Mouse (Mus musculus): ENCODE data around the gene Cdc42bpg. TPM values are rescaled to one million over a fixed set of nuclear protein-coding genes. Genes with fewer than 3 reads are reported as not detected.

The Cdc42bpg gene
- polyA plus RNA-seq, 1 experiment, result 60.5 TPM

DNA sequence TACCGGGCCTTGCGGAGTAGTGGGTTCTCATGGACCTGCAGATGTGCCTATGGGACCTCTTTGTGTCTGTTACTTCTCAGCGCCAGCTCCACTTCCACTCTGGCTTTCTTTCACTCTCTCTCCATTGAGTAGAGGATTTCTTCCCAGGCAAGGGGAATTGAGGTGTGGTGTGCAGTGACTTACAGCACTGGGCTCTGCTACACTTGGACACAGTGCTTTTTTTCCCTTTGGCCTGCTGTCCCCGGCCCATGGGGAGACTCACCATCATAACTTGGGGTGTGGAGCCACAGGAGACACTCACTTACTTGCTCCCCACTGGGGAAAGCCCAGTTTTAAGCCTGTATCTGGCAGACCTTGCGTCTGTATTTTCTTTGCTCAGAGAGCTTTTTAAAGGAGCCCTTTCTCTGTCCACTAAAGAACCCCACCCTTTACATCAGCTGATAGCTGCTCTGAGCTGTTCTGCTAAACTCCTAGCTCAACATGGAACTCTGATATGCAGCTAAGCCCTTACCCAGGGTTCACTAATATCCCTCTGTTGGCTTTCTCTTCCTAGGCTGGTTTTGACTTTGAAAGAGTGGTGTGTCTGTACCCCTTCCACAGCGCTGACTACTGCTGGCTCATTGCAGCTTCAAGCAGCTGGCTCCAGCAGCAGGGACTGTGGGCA, 26.6 kb upstream of the Cdc42bpg start:
- no peak overlapping the region for H3K4me3 ChIP-seq (ENCODE audit: low read depth, low read length)

DNA sequence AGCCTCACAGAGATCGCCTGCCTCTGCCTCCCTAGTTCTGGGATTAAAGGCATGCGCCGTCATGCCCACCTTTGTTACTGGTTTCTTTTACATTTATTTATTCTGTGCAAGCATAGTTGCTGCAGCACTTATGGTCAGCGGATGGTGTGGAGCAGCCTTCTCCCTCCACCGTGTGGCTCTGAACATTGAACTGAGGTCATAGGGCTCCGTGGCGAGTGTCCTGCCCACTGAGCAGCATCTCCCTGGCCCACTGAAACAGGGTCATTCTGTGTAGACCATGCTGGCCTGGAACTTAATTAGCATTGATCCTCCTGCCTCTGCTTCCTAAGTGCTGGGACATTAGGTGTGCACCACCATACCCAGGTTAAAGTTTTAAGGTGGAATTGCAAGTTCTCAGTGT, 25.7 kb upstream of the Cdc42bpg start:
- Histone ChIP-seq H3K9ac (ENCODE audit: low read depth, poor library complexity, severe bottlenecking) (no peak overlapping the region), H3K4me1 (ENCODE audit: control insufficient read depth, insufficient read depth, low read length) (peaks cover 6% of the 10 kb centered on the region), H3K27me3 (ENCODE audit: control insufficient read depth, insufficient read depth, low read length, poor library complexity, severe bottlenecking) (no peaks in the 10 kb centered on the region), H3K27ac (ENCODE audit: insufficient read depth, low read length) (no peak overlapping the region), H3K9me3 (replicated peaks; ENCODE audit: control insufficient read depth, insufficient read depth, low read length, poor library complexity, severe bottlenecking) (no peaks in the 10 kb centered on the region), H3K4me3 (ENCODE audit: low read depth, low read length) (no peak overlapping the region), H3K36me3 (ENCODE audit: control insufficient read depth, insufficient read depth, low read length, poor library complexity, severe bottlenecking) (peaks cover 25% of the 10 kb centered on the region)
- TF ChIP-seq EP300 (IDR thresholded peaks at IDR 0.05; ENCODE audit: insufficient read depth, low read depth, low read length) (no peak), CTCF (IDR thresholded peaks at IDR 0.05; ENCODE audit: low read depth, low read length) (no peak), POLR2A (IDR thresholded peaks at IDR 0.05; ENCODE audit: insufficient read depth, low read length) (no peak)

More for the DNA sequence above, 26.6 kb upstream of the Cdc42bpg start:
- H3K4me1 ChIP-seq (ENCODE audit: control insufficient read depth, insufficient read depth, low read length), result peaks cover 6% of the 10 kb centered on the region
- H3K27ac ChIP-seq (ENCODE audit: insufficient read depth, low read length), result no peak overlapping the region
- TF ChIP-seq CTCF (IDR thresholded peaks at IDR 0.05; ENCODE audit: low read depth, low read length), result no peak
- TF ChIP-seq POLR2A (IDR thresholded peaks at IDR 0.05; ENCODE audit: insufficient read depth, low read length), result no peak
- TF ChIP-seq EP300 (IDR thresholded peaks at IDR 0.05; ENCODE audit: insufficient read depth, low read depth, low read length), result no peak
- H3K9me3 ChIP-seq (replicated peaks; ENCODE audit: control insufficient read depth, insufficient read depth, low read length, poor library complexity, severe bottlenecking), result no peaks in the 10 kb centered on the region
- H3K9ac ChIP-seq (ENCODE audit: low read depth, poor library complexity, severe bottlenecking), result peak overlapping the region; percentile 8; the same call in 1 of the 2 replicates
- H3K36me3 ChIP-seq (ENCODE audit: control insufficient read depth, insufficient read depth, low read length, poor library complexity, severe bottlenecking), result peaks cover 24% of the 10 kb centered on the region
- H3K27me3 ChIP-seq (ENCODE audit: control insufficient read depth, insufficient read depth, low read length, poor library complexity, severe bottlenecking), result no peaks in the 10 kb centered on the region

DNA sequence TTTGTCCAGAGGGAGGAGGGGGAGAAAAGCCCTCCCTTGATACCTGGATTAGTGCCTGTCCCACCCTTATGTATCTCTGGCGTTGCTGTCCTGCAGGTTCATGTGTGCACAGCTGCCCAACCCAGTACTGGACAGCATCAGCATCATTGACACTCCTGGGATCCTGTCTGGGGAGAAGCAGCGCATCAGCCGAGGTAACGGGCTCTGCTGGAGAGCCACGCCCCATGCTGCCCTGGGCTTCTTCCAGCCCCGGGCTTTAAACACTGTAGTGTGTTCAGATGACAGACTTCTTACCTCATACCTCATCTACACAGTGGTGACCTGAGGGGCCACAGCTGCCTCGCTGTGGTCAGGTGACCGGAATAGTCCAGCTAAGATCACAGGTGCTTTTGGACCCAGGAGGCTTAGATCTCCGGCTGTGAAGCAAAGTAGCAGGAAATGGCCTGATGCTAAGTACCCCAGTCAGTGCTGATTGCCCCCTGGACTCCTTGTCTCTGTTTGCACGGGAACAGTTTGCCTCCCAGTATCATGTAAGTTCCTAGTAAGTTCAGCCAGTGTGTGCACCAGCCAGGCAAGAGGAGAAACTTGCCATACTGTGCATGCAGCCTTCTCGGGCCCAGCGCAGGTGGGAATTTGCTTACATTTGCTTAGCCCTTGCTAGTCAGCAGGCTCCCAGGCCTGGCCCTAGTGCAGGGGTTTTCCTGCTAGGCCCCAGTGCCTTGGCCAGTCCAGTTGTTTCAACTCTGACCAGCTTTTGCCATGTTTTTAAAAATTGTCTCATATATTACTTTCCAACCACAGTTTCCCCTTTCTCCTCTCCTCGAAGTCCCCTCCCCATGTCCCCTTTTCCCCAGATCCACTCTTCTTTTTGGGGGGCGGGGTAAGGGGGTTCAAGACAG, 24.9 kb upstream of the Cdc42bpg start:
- peaks cover 25% of the 10 kb centered on the region for H3K36me3 ChIP-seq (ENCODE audit: control insufficient read depth, insufficient read depth, low read length, poor library complexity, severe bottlenecking)
- no peaks in the 10 kb centered on the region for H3K27me3 ChIP-seq (ENCODE audit: control insufficient read depth, insufficient read depth, low read length, poor library complexity, severe bottlenecking)
- no peaks in the 10 kb centered on the region for H3K9me3 ChIP-seq (replicated peaks; ENCODE audit: control insufficient read depth, insufficient read depth, low read length, poor library complexity, severe bottlenecking)
- no peak overlapping the region for H3K27ac ChIP-seq (ENCODE audit: insufficient read depth, low read length)
- H3K4me3 ChIP-seq (ENCODE audit: low read depth, low read length), result no peak overlapping the region
- H3K4me1 ChIP-seq (ENCODE audit: control insufficient read depth, insufficient read depth, low read length), result peaks cover 6% of the 10 kb centered on the region
- H3K9ac ChIP-seq (ENCODE audit: low read depth, poor library complexity, severe bottlenecking), result no peak overlapping the region
- TF ChIP-seq EP300 (IDR thresholded peaks at IDR 0.05; ENCODE audit: insufficient read depth, low read depth, low read length) (0 out of 2 replicates have a peak, but pooled peaks have one; percentile 24), CTCF (IDR thresholded peaks at IDR 0.05; ENCODE audit: low read depth, low read length) (no peak), POLR2A (IDR thresholded peaks at IDR 0.05; ENCODE audit: insufficient read depth, low read length) (no peak)

DNA sequence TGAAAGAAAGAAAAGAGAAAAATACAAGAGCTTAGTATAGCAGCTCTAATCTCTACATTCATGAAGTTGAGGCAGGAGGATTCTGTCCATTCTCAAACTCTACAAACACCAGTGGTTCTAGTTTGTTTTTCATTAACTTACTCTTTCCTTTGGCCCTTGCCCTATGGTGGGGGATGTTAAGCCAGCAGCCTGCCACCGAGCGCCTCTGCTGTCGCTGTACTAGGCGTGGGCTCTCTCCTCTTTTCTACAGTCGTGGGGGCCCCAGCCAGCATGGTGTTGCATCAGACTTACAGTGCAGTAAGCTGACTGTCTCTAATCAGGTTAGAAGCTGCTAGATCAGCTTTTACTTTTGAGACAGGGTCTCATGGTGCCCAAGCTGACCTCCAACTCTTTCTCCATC, 23.3 kb upstream of the Cdc42bpg start:
- TF ChIP-seq POLR2A (IDR thresholded peaks at IDR 0.05; ENCODE audit: insufficient read depth, low read length), result no peak
- TF ChIP-seq CTCF (IDR thresholded peaks at IDR 0.05; ENCODE audit: low read depth, low read length), result no peak
- no peak for TF ChIP-seq EP300 (IDR thresholded peaks at IDR 0.05; ENCODE audit: insufficient read depth, low read depth, low read length)
- no peaks in the 10 kb centered on the region for H3K27me3 ChIP-seq (ENCODE audit: control insufficient read depth, insufficient read depth, low read length, poor library complexity, severe bottlenecking)
- H3K27ac ChIP-seq (ENCODE audit: insufficient read depth, low read length), result no peak overlapping the region
- H3K9me3 ChIP-seq (replicated peaks; ENCODE audit: control insufficient read depth, insufficient read depth, low read length, poor library complexity, severe bottlenecking), result no peaks in the 10 kb centered on the region
- H3K4me1 ChIP-seq (ENCODE audit: control insufficient read depth, insufficient read depth, low read length), result peaks cover 7% of the 10 kb centered on the region
- no peak overlapping the region for H3K4me3 ChIP-seq (ENCODE audit: low read depth, low read length)
- H3K36me3 ChIP-seq (ENCODE audit: control insufficient read depth, insufficient read depth, low read length, poor library complexity, severe bottlenecking), result peaks cover 25% of the 10 kb centered on the region
- no peak overlapping the region for H3K9ac ChIP-seq (ENCODE audit: low read depth, poor library complexity, severe bottlenecking)

GRCm38 (mm10) chr19:6284502-6284901, 21.8 kb upstream of the Cdc42bpg start:
- Histone ChIP-seq H3K4me3 (ENCODE audit: low read depth, low read length) (no peak overlapping the region), H3K36me3 (ENCODE audit: control insufficient read depth, insufficient read depth, low read length, poor library complexity, severe bottlenecking) (peaks cover 24% of the 10 kb centered on the region), H3K9me3 (replicated peaks; ENCODE audit: control insufficient read depth, insufficient read depth, low read length, poor library complexity, severe bottlenecking) (no peaks in the 10 kb centered on the region), H3K4me1 (ENCODE audit: control insufficient read depth, insufficient read depth, low read length) (peaks cover 5% of the 10 kb centered on the region), H3K27ac (ENCODE audit: insufficient read depth, low read length) (no peak overlapping the region), H3K27me3 (ENCODE audit: control insufficient read depth, insufficient read depth, low read length, poor library complexity, severe bottlenecking) (no peaks in the 10 kb centered on the region), H3K9ac (ENCODE audit: low read depth, poor library complexity, severe bottlenecking) (no peak overlapping the region)
- no peak for TF ChIP-seq POLR2A (IDR thresholded peaks at IDR 0.05; ENCODE audit: insufficient read depth, low read length)
- no peak for TF ChIP-seq CTCF (IDR thresholded peaks at IDR 0.05; ENCODE audit: low read depth, low read length)
- no peak for TF ChIP-seq EP300 (IDR thresholded peaks at IDR 0.05; ENCODE audit: insufficient read depth, low read depth, low read length)

All from ES-Bruce4 (cell line).